In genomic region chr9:31912921-31913738, GRCm38 (mm10) we compare ENCODE assay signal across 9 mouse cellular contexts. TPM values are rescaled to one million over a fixed set of nuclear protein-coding genes. Genes with fewer than 3 reads are reported as not detected.
A peak's percentile ranks its signal among the peaks of the same experiment; 100 is the strongest.
DNase-seq lines count a peak whose midpoint lies in the region; ATAC-seq and TF ChIP-seq lines count a peak whose summit lies in the region.
"Had no signal": no experiment of that assay in that cellular context is flagged by ENCODE, and none has a peak within 500 bp of the region (broad histone marks: within the 10 kb centered on the region; RNA-seq: fewer than 3 reads in every experiment).

Gene Barx2 (minus strand): TSS chr9:31913462.

- peak within 1 kb of the TSS; percentile 43 for H3K9ac ChIP-seq in lung, embryonic 14.5 days

- H3K27me3 ChIP-seq in lung, embryonic 14.5 days (ENCODE audit: insufficient read depth, low read length), result peaks cover 75% of the 10 kb centered on the region

- H3K4me2 ChIP-seq in lung, embryonic 14.5 days, result peak within 1 kb of the TSS; percentile 96

- no peaks in the 10 kb centered on the region for H3K36me3 ChIP-seq in lung, embryonic 14.5 days (ENCODE audit: insufficient read depth)
- H3K36me3 ChIP-seq: G1E had no signal

- under 1% methylated on average over 76 of the region's 81 CpGs for WGBS in lung, embryonic 14.5 days

- no peak within 1 kb of the TSS for H3K27ac ChIP-seq in lung, embryonic 14.5 days (ENCODE audit: low read depth)

- ATAC-seq in hematopoietic stem cell, adult 5-6 weeks (replicated peaks in 1 of 2; ENCODE audit: insufficient read depth in 1 of 2, low FRiP score in 2 of 2, low TSS enrichment in 1 of 2, low read depth in 1 of 2, poor library complexity in 2 of 2, severe bottlenecking in 2 of 2), result peak; percentile 49 to 58; a peak in 3 of 4 replicates
- ATAC-seq in lung, embryonic 14.5 days (ENCODE audit: insufficient read depth), result peak; percentile 81
- no peak for ATAC-seq in monocyte, adult 5-6 weeks (replicated peaks; ENCODE audit: insufficient number of reproducible peaks, low FRiP score, low TSS enrichment, poor library complexity, severe bottlenecking)

- peak within 1 kb of the TSS; percentile 53 for H3K4me3 ChIP-seq in lung, embryonic 14.5 days (ENCODE audit: low read depth, low read length)

- peak; percentile 72 for DNase-seq in ES-CJ7 (ENCODE audit: low read depth, low spot score)
- peak; percentile 68 to 73 for DNase-seq in cerebellum, postnatal 10 days
- DNase-seq in frontal cortex, postnatal 10 days (ENCODE audit: low spot score in 2 of 2), result peak; percentile 50 to 69
- DNase-seq in layer of hippocampus, adult 9-11 months, result peak; percentile 67
- peak; percentile 84 for DNase-seq in lung, embryonic 14.5 days
- peak; percentile 68 for DNase-seq in retina, postnatal 1 day

- TF ChIP-seq CTCF in lung, embryonic 14.5 days (IDR thresholded peaks at IDR 0.05; ENCODE audit: low read depth), result peak; percentile 71

- 0 out of 2 replicates have a peak, but pooled peaks cover 7% of the 10 kb centered on the region for H3K4me1 ChIP-seq in lung, embryonic 14.5 days (ENCODE audit: insufficient read depth)

- H3K9me3 ChIP-seq in lung, embryonic 14.5 days (ENCODE audit: low read depth, low read length), result no peaks in the 10 kb centered on the region

RNA-seq across cellular contexts. Expression of gene Barx2, which starts in this region (rescaled TPM):
- total RNA-seq in hematopoietic stem cell, adult 5-6 weeks (2017), result not detected in 2 replicates
- polyA plus RNA-seq in lung, embryonic 14.5 days (2014; fragmentation: Nextera tagmentation; extraction: Ambion mirVana), result 0.22 and 0.36 TPM in 2 replicates
- total RNA-seq in monocyte, adult 5-6 weeks (2017), result not detected in 3 replicates
- polyA plus RNA-seq: G1E had no signal

Comparison
In these comparisons a context has a peak if more than half of its experiments do, and no peak if none do; other contexts are left out.
1. Peak in ATAC-seq in hematopoietic stem cell, adult 5-6 weeks; RNA of the gene not detected or under 1 TPM.
2. Peak in DNase-seq, ATAC-seq, H3K4me3 ChIP-seq, H3K9ac ChIP-seq and H3K4me2 ChIP-seq in lung, embryonic 14.5 days; RNA of the gene not detected or under 1 TPM.